Mouse (Mus musculus): ENCODE measurements at regions not wholly inside any gene's neighbourhood (a gene's known extent, or its start where the extent isn't known, plus 50 kb on each side); places are given as distances from the start of the nearest gene placed in this dataset.

GRCm38 (mm10) chr2:114340578-114341293 lies 139.5 kb upstream of the Zfp770 start:
- Histone ChIP-seq H3K27ac (ENCODE audit: low read depth) (no peak overlapping the region), H3K9me3 (replicated peaks; ENCODE audit: control insufficient read depth, low read length) (no peaks in the 10 kb centered on the region), H3K4me2 (ENCODE audit: low read depth, low read length) (no peak overlapping the region), H3K9ac (replicated peaks; ENCODE audit: low read depth, low read length) (no peak overlapping the region), H3K4me3 (ENCODE audit: low read depth, low read length) (no peak overlapping the region), H3K36me3 (replicated peaks; ENCODE audit: control insufficient read depth, insufficient read depth, low read length) (no peaks in the 10 kb centered on the region), H3K4me1 (ENCODE audit: control insufficient read depth, insufficient read depth) (no peaks in the 10 kb centered on the region), H3K27me3 (ENCODE audit: control insufficient read depth, insufficient read depth, low read length) (no peaks in the 10 kb centered on the region)
- no peak for DNase-seq (ENCODE audit: low spot score)
- no peak for ATAC-seq (ENCODE audit: insufficient read depth, low read depth)
- 78% methylated on average over 9 of the region's 9 CpGs for WGBS
- TF ChIP-seq EP300 (IDR thresholded peaks at IDR 0.05; ENCODE audit: low read depth), result no peak
- TF ChIP-seq CTCF (IDR thresholded peaks at IDR 0.05; ENCODE audit: low read depth), result no peak

GRCm38 (mm10) chr2:114301746-114302145 lies 100.5 kb upstream of the Zfp770 start:
- Histone ChIP-seq H3K4me2 (ENCODE audit: low read depth, low read length) (no peak overlapping the region), H3K27ac (ENCODE audit: low read depth) (no peak overlapping the region), H3K4me1 (ENCODE audit: control insufficient read depth, insufficient read depth) (no peaks in the 10 kb centered on the region), H3K9me3 (replicated peaks; ENCODE audit: control insufficient read depth, low read length) (no peaks in the 10 kb centered on the region), H3K4me3 (ENCODE audit: low read depth, low read length) (no peak overlapping the region), H3K27me3 (ENCODE audit: control insufficient read depth, insufficient read depth, low read length) (no peaks in the 10 kb centered on the region), H3K36me3 (replicated peaks; ENCODE audit: control insufficient read depth, insufficient read depth, low read length) (no peaks in the 10 kb centered on the region), H3K9ac (replicated peaks; ENCODE audit: low read depth, low read length) (no peak overlapping the region)
- DNase-seq (ENCODE audit: low spot score) (no peak), ATAC-seq (ENCODE audit: insufficient read depth, low read depth) (no peak)
- TF ChIP-seq CTCF (IDR thresholded peaks at IDR 0.05; ENCODE audit: low read depth) (no peak), EP300 (IDR thresholded peaks at IDR 0.05; ENCODE audit: low read depth) (no peak)
- 64% methylated on average over 3 of the region's 3 CpGs for WGBS

- H3K36me3 ChIP-seq (replicated peaks; ENCODE audit: control insufficient read depth, insufficient read depth, low read length), result no peaks in the 10 kb centered on the region
- TF ChIP-seq CTCF (IDR thresholded peaks at IDR 0.05; ENCODE audit: low read depth) (no peak), EP300 (IDR thresholded peaks at IDR 0.05; ENCODE audit: low read depth) (no peak)
- no peak overlapping the region for H3K4me3 ChIP-seq (ENCODE audit: low read depth, low read length)
- no peaks in the 10 kb centered on the region for H3K4me1 ChIP-seq (ENCODE audit: control insufficient read depth, insufficient read depth)
- no peak overlapping the region for H3K27ac ChIP-seq (ENCODE audit: low read depth)
- no peak for ATAC-seq (ENCODE audit: insufficient read depth, low read depth)
- DNase-seq (ENCODE audit: low spot score), result peak; percentile 7
- no peaks in the 10 kb centered on the region for H3K9me3 ChIP-seq (replicated peaks; ENCODE audit: control insufficient read depth, low read length)
- H3K27me3 ChIP-seq (ENCODE audit: control insufficient read depth, insufficient read depth, low read length), result no peaks in the 10 kb centered on the region
- no peak overlapping the region for H3K9ac ChIP-seq (replicated peaks; ENCODE audit: low read depth, low read length)
- H3K4me2 ChIP-seq (ENCODE audit: low read depth, low read length), result no peak overlapping the region
- WGBS, result 54% methylated on average over 1 of the region's 1 CpGs
These were observed 93.8 kb upstream of the Zfp770 start for GRCm38 (mm10) chr2:114295110-114295509.

GRCm38 (mm10) chr2:114291387-114291786 lies 90.1 kb upstream of the Zfp770 start:
- 72% methylated on average over 5 of the region's 5 CpGs for WGBS
- Histone ChIP-seq H3K27me3 (ENCODE audit: control insufficient read depth, insufficient read depth, low read length) (no peaks in the 10 kb centered on the region), H3K4me2 (ENCODE audit: low read depth, low read length) (no peak overlapping the region), H3K4me3 (ENCODE audit: low read depth, low read length) (no peak overlapping the region), H3K9ac (replicated peaks; ENCODE audit: low read depth, low read length) (no peak overlapping the region), H3K27ac (ENCODE audit: low read depth) (no peak overlapping the region), H3K36me3 (replicated peaks; ENCODE audit: control insufficient read depth, insufficient read depth, low read length) (no peaks in the 10 kb centered on the region), H3K4me1 (ENCODE audit: control insufficient read depth, insufficient read depth) (no peaks in the 10 kb centered on the region), H3K9me3 (replicated peaks; ENCODE audit: control insufficient read depth, low read length) (no peaks in the 10 kb centered on the region)
- no peak for DNase-seq (ENCODE audit: low spot score)
- ATAC-seq (ENCODE audit: insufficient read depth, low read depth), result no peak
- TF ChIP-seq CTCF (IDR thresholded peaks at IDR 0.05; ENCODE audit: low read depth) (no peak), EP300 (IDR thresholded peaks at IDR 0.05; ENCODE audit: low read depth) (no peak)

- H3K27ac ChIP-seq (ENCODE audit: low read depth), result no peak overlapping the region
- no peak overlapping the region for H3K4me2 ChIP-seq (ENCODE audit: low read depth, low read length)
- H3K36me3 ChIP-seq (replicated peaks; ENCODE audit: control insufficient read depth, insufficient read depth, low read length), result no peaks in the 10 kb centered on the region
- H3K27me3 ChIP-seq (ENCODE audit: control insufficient read depth, insufficient read depth, low read length), result no peaks in the 10 kb centered on the region
- H3K9ac ChIP-seq (replicated peaks; ENCODE audit: low read depth, low read length), result no peak overlapping the region
- ATAC-seq (ENCODE audit: insufficient read depth, low read depth) (no peak), DNase-seq (ENCODE audit: low spot score) (no peak)
- TF ChIP-seq EP300 (IDR thresholded peaks at IDR 0.05; ENCODE audit: low read depth) (no peak), CTCF (IDR thresholded peaks at IDR 0.05; ENCODE audit: low read depth) (no peak)
- no peaks in the 10 kb centered on the region for H3K9me3 ChIP-seq (replicated peaks; ENCODE audit: control insufficient read depth, low read length)
- H3K4me3 ChIP-seq (ENCODE audit: low read depth, low read length), result no peak overlapping the region
- H3K4me1 ChIP-seq (ENCODE audit: control insufficient read depth, insufficient read depth), result no peaks in the 10 kb centered on the region
These were observed 74.3 kb upstream of the Zfp770 start for GRCm38 (mm10) chr2:114275536-114275935.

Data from heart, postnatal 0 days (tissue).